Comparison of ENCODE assay signal across 11 mouse cellular contexts in the genomic region with DNA sequence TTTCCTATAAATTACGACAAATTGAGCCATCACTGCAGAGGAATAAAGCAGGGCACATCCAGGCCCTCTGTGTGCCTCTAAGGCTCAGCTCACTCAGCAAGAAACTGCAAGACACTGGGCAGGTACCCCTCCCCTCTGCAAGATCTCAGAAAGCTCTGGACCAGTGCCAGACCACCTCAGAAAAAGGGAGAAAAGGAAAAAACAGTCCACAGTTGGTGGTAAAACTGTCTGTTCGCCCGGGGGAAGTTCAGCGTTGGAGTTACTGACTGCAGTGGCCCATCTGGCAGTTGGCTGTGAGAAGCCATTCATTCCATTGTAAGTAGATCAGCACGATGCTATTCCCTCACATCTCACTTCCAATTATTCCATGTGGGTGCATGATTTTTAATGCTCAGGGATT. TPM values are rescaled to one million over a fixed set of nuclear protein-coding genes. Genes with fewer than 3 reads are reported as not detected.
DNase-seq lines count a peak whose midpoint lies in the region; ATAC-seq and TF ChIP-seq lines count a peak whose summit lies in the region.
"Had no signal": no experiment of that assay in that cellular context is flagged by ENCODE, and none has a peak within 500 bp of the region (broad histone marks: within the 10 kb centered on the region; RNA-seq: fewer than 3 reads in every experiment).

No protein-coding gene starts in this region.

- DNase-seq in heart, postnatal 4 days = peak; percentile 7
- no peak for DNase-seq in heart, postnatal 25 days (ENCODE audit: low spot score)
- peak; percentile 7 to 9 for DNase-seq in cerebellum, adult 2 months
- peak; percentile 45 to 94 for DNase-seq in left cerebral cortex, postnatal 25 days (ENCODE audit: low spot score in 2 of 2)
- no peak for DNase-seq in kidney, adult 8-10 months
- DNase-seq in thymus, postnatal 10 days (ENCODE audit: low spot score in 2 of 2) = no peak
- no peak for DNase-seq in adrenal gland, adult 8-10 months
- DNase-seq: adrenal gland, postnatal 14 days had no signal

- ATAC-seq in granulocyte monocyte progenitor cell, adult 5-6 weeks (replicated peaks; ENCODE audit: poor library complexity, severe bottlenecking) = peak; percentile 22; the same call in 1 of the 2 replicates
- ATAC-seq: midbrain, embryonic 15.5 days had no signal

- no peak for TF ChIP-seq CTCF in cerebellum, adult 2 months (IDR thresholded peaks at IDR 0.05; ENCODE audit: borderline replicate concordance, insufficient read depth, low read depth, low read length)

- H3K4me3 ChIP-seq in cerebellum, adult 2 months (replicated peaks; ENCODE audit: insufficient read depth, low read depth, low read length) = no peak overlapping the region
- H3K4me3 ChIP-seq: limb, embryonic 15.5 days; midbrain, embryonic 15.5 days had no signal

- intact Hi-C loops in heart, postnatal 25 days (cut with DNase I) = no loop called here
- intact Hi-C loops in left cerebral cortex, postnatal 25 days (cut with DNase I) = no loop called here

- no peaks in the 10 kb centered on the region for H3K4me1 ChIP-seq in cerebellum, adult 2 months (ENCODE audit: control insufficient read depth, insufficient read depth, low read length)
- H3K4me1 ChIP-seq: midbrain, embryonic 15.5 days had no signal

- H3K27ac ChIP-seq in cerebellum, adult 2 months (ENCODE audit: insufficient read depth, low read length) = no peak overlapping the region
- H3K27ac ChIP-seq: limb, embryonic 15.5 days; midbrain, embryonic 15.5 days had no signal

- TF ChIP-seq POLR2A in cerebellum, adult 2 months (IDR thresholded peaks at IDR 0.05; ENCODE audit: borderline replicate concordance, insufficient read depth, low read length) = no peak

- 6% methylated on average over 5 of the region's 5 CpGs for WGBS in cerebellum, adult 2 months

- no peaks in the 10 kb centered on the region for H3K27me3 ChIP-seq in cerebellum, adult 2 months (ENCODE audit: control insufficient read depth, insufficient read depth, low read length)
- H3K27me3 ChIP-seq: limb, embryonic 15.5 days; midbrain, embryonic 15.5 days had no signal

RNA-seq across cellular contexts. Expression of a gene that starts 39.4 kb away (rescaled TPM):
- total RNA-seq in heart, postnatal 4 days (2021) = under 1 TPM in 1 of 2 experiments, not detected in 1; 0.05 TPM
- total RNA-seq in heart, postnatal 25 days (2021) = not detected
- 14.4 and 16.0 TPM in 2 replicates for polyA plus RNA-seq in cerebellum, adult 2 months (2012; rRNA removed)
- total RNA-seq in granulocyte monocyte progenitor cell, adult 5-6 weeks (2014; fragmentation: Nextera tagmentation) = not detected in 2 replicates
- 0.15 TPM in 1 of 2 replicates, not detected in the other for total RNA-seq in granulocyte monocyte progenitor cell, adult 5-6 weeks (2017)
- total RNA-seq in left cerebral cortex, postnatal 25 days (2021) = 10 to 100 TPM; 41.6 to 44.0 TPM
- under 1 TPM in 3 of 4 experiments, not detected in 1; 0.03 to 0.28 (median 0.03) TPM for total RNA-seq in adrenal gland, adult 8-10 months (2022)

Comparison
In these comparisons a context has a peak if more than half of its experiments do, and no peak if none do; other contexts are left out.
1. DNase-seq: peak in heart, postnatal 4 days (single experiment), cerebellum, adult 2 months (2 of 2) and left cerebral cortex, postnatal 25 days (2 of 2); none in heart, postnatal 25 days (single experiment), kidney, adult 8-10 months (0 of 2), thymus, postnatal 10 days (0 of 2) and adrenal gland, adult 8-10 months (single experiment).
2. RNA of a gene that starts 39.4 kb away (total RNA-seq): 41.6 to 44.0 TPM in left cerebral cortex, postnatal 25 days; 0.15 TPM in granulocyte monocyte progenitor cell, adult 5-6 weeks, not detected in heart, postnatal 25 days, 0.05 TPM in heart, postnatal 4 days and 0.03 to 0.28 TPM in adrenal gland, adult 8-10 months; every median in the first group is over 10 times any median in the second.